Mouse (Mus musculus) gastrocnemius, adult 2 months (tissue): Measurements from ENCODE around the gene Recql. TPM values are rescaled to one million over a fixed set of nuclear protein-coding genes. Genes with fewer than 3 reads are reported as not detected.

Experiments used
- DNase-seq: peaks from one replicate; pipeline ENCODE4 v3.0.0; 2022
- H3K27ac ChIP-seq: fragments of 200-600 bp; 2 replicates; pipeline ENCODE4 v1.8.1; 2022; ENCODE audit warnings: mild to moderate bottlenecking
- H3K4me3 ChIP-seq: fragments of 200-600 bp; 2 replicates; pipeline ENCODE4 v1.8.1; 2022; ENCODE audit warnings: mild to moderate bottlenecking, moderate library complexity
- CTCF ChIP-seq: fragments of 200-600 bp; IDR thresholded peaks from 2 replicates; pipeline ENCODE4 v1.8.1; 2022; ENCODE audit warnings: antibody characterized with exemption, mild to moderate bottlenecking, moderate library complexity
- intact Hi-C: fragments of 180-260 bp; cut with DNase I; formaldehyde crosslinking; loops from one replicate; pipeline ENCODE4 v1.15.1; 2025
- total RNA-seq, 2 experiments: library from RNA; stranded (reverse); gene quantifications; 2 replicates each; pipeline ENCODE4 v1.2.3; 2021

Recql gene
- total RNA-seq, 2 experiments from 2014 or later = 5.8 to 6.2 TPM

DNA sequence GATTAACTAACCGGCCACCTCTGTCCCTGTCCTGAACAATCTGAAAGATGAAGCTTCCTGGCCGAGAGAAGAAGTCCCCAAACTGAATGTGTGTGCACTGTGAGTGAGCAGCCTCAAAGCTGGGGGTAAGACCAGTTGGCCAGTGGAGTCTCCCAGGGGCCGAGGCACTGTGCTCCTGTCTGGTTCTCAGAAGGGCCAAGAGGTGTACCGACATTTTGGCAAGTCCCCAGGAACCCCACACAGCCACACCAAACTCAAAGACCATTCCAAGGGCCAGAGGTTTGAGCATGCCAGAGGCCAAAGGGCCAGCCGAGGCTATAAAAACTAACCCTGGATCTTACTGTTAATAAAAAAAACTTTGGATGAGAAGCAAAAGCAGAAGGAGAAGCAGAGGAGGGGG lies 72.6 kb downstream of the Recql start:
- no peak for TF ChIP-seq CTCF
- H3K4me3 ChIP-seq = no peak overlapping the region
- intact Hi-C loops = no loop called here
- no peak for DNase-seq
- H3K27ac ChIP-seq = no peak overlapping the region

DNA sequence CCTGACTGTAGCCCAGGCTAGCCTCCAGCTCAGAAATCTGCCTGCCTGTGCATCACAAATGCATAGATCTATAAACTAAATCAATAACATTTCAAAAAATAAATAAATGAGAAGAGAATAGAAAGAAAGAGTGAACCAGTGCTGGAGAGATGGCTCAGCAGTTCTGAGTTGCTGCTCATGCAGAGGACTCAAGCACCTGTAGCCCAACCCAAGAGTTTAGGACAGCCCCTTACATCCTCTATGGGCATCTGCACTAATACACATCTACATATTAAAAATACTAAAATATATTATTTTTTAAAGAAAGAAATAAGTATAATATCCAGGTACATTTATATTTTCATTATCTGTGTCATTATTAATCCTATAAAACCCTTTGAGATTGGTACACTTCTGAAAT lies 81.8 kb downstream of the Recql start:
- DNase-seq = no peak
- Histone ChIP-seq H3K4me3 (no peak overlapping the region), H3K27ac (no peak overlapping the region)
- no peak for TF ChIP-seq CTCF
- intact Hi-C loops = no loop called here

Other genes starting within 250 kb of the Recql start
- gene Slco1a6, start 178.6 kb downstream of the Recql start, total RNA-seq = under 1 TPM; 0.59 to 0.61 TPM
- gene Iapp, start 88.7 kb downstream of the Recql start, total RNA-seq = not detected
- gene Slco1a5, start 64.1 kb downstream of the Recql start, total RNA-seq = not detected
- 1 to 10 TPM; 9.5 to 9.9 TPM for gene Pyroxd1, start 41.4 kb downstream of the Recql start, total RNA-seq
- gene Golt1b, start 134 bp upstream of the Recql start, total RNA-seq = 10 to 100 TPM; 17.3 to 18.5 TPM
- gene Spx, start 26.4 kb upstream of the Recql start, total RNA-seq = not detected
- not detected for gene Gys2, start 86.0 kb upstream of the Recql start, total RNA-seq
- gene Ldhb, start 120.9 kb upstream of the Recql start, total RNA-seq = 1,000 to 10,000 TPM in 1 of 2 experiments, 100 to 1,000 TPM in 1; 299 to 1,071 TPM
- gene Kcnj8, start 184.5 kb upstream of the Recql start, total RNA-seq = 1 to 10 TPM; 8.2 to 8.4 TPM